Mouse (Mus musculus): ENCODE data around the gene Frmd4a. TPM values are rescaled to one million over a fixed set of nuclear protein-coding genes. Genes with fewer than 3 reads are reported as not detected.

Gene Frmd4a
- polyA plus RNA-seq, 1 experiment = 22.8 TPM

GRCm38 (mm10) chr2:4461514-4461913, 444.0 kb downstream of the Frmd4a start:
- Histone ChIP-seq H3K4me1 (ENCODE audit: control insufficient read depth, insufficient read depth, low read length) (no peaks in the 10 kb centered on the region), H3K4me3 (replicated peaks; ENCODE audit: control insufficient read depth, low read depth, low read length) (no peak overlapping the region), H3K27ac (ENCODE audit: control insufficient read depth, insufficient read depth, low read depth, low read length, poor library complexity) (no peak overlapping the region)
- no peak for TF ChIP-seq CTCF (IDR thresholded peaks at IDR 0.05; ENCODE audit: control insufficient read depth, insufficient read depth, low read length)
- no peak for TF ChIP-seq POLR2A (IDR thresholded peaks at IDR 0.05; ENCODE audit: borderline replicate concordance, control insufficient read depth, low read depth, low read length)
- 74% methylated on average over 2 of the region's 2 CpGs for WGBS

- WGBS = 66% methylated on average over 11 of the region's 11 CpGs
- Histone ChIP-seq H3K4me1 (ENCODE audit: control insufficient read depth, insufficient read depth, low read length) (no peaks in the 10 kb centered on the region), H3K27ac (ENCODE audit: control insufficient read depth, insufficient read depth, low read depth, low read length, poor library complexity) (no peak overlapping the region), H3K4me3 (replicated peaks; ENCODE audit: control insufficient read depth, low read depth, low read length) (no peak overlapping the region)
- TF ChIP-seq CTCF (IDR thresholded peaks at IDR 0.05; ENCODE audit: control insufficient read depth, insufficient read depth, low read length) = no peak
- no peak for TF ChIP-seq POLR2A (IDR thresholded peaks at IDR 0.05; ENCODE audit: borderline replicate concordance, control insufficient read depth, low read depth, low read length)
Observed at GRCm38 (mm10) chr2:4462480-4462879, 445.0 kb downstream of the Frmd4a start.

- Histone ChIP-seq H3K4me1 (ENCODE audit: control insufficient read depth, insufficient read depth, low read length) (no peaks in the 10 kb centered on the region), H3K4me3 (replicated peaks; ENCODE audit: control insufficient read depth, low read depth, low read length) (no peak overlapping the region), H3K27ac (ENCODE audit: control insufficient read depth, insufficient read depth, low read depth, low read length, poor library complexity) (no peak overlapping the region)
- WGBS = 70% methylated on average over 3 of the region's 3 CpGs
- no peak for TF ChIP-seq CTCF (IDR thresholded peaks at IDR 0.05; ENCODE audit: control insufficient read depth, insufficient read depth, low read length)
- no peak for TF ChIP-seq POLR2A (IDR thresholded peaks at IDR 0.05; ENCODE audit: borderline replicate concordance, control insufficient read depth, low read depth, low read length)
Observed at GRCm38 (mm10) chr2:4466084-4466483, 448.6 kb downstream of the Frmd4a start.

- H3K4me1 ChIP-seq (ENCODE audit: control insufficient read depth, insufficient read depth, low read length) = no peaks in the 10 kb centered on the region
- no peak overlapping the region for H3K27ac ChIP-seq (ENCODE audit: control insufficient read depth, insufficient read depth, low read depth, low read length, poor library complexity)
- no peak overlapping the region for H3K4me3 ChIP-seq (replicated peaks; ENCODE audit: control insufficient read depth, low read depth, low read length)
- TF ChIP-seq POLR2A (IDR thresholded peaks at IDR 0.05; ENCODE audit: borderline replicate concordance, control insufficient read depth, low read depth, low read length) (no peak), CTCF (IDR thresholded peaks at IDR 0.05; ENCODE audit: control insufficient read depth, insufficient read depth, low read length) (no peak)
- 65% methylated on average over 7 of the region's 7 CpGs for WGBS
Observed at GRCm38 (mm10) chr2:4467314-4467713, 449.8 kb downstream of the Frmd4a start.

GRCm38 (mm10) chr2:4472760-4473480, 455.4 kb downstream of the Frmd4a start:
- H3K4me3 ChIP-seq (replicated peaks; ENCODE audit: control insufficient read depth, low read depth, low read length) = no peak overlapping the region
- TF ChIP-seq CTCF (IDR thresholded peaks at IDR 0.05; ENCODE audit: control insufficient read depth, insufficient read depth, low read length) = no peak
- no peak for TF ChIP-seq POLR2A (IDR thresholded peaks at IDR 0.05; ENCODE audit: borderline replicate concordance, control insufficient read depth, low read depth, low read length)
- 76% methylated on average over 7 of the region's 7 CpGs for WGBS
- no peaks in the 10 kb centered on the region for H3K4me1 ChIP-seq (ENCODE audit: control insufficient read depth, insufficient read depth, low read length)
- no peak overlapping the region for H3K27ac ChIP-seq (ENCODE audit: control insufficient read depth, insufficient read depth, low read depth, low read length, poor library complexity)

- no peak overlapping the region for H3K4me3 ChIP-seq (replicated peaks; ENCODE audit: control insufficient read depth, low read depth, low read length)
- no peaks in the 10 kb centered on the region for H3K4me1 ChIP-seq (ENCODE audit: control insufficient read depth, insufficient read depth, low read length)
- no peak for TF ChIP-seq CTCF (IDR thresholded peaks at IDR 0.05; ENCODE audit: control insufficient read depth, insufficient read depth, low read length)
- no peak for TF ChIP-seq POLR2A (IDR thresholded peaks at IDR 0.05; ENCODE audit: borderline replicate concordance, control insufficient read depth, low read depth, low read length)
- WGBS = 64% methylated on average over 8 of the region's 8 CpGs
- H3K27ac ChIP-seq (ENCODE audit: control insufficient read depth, insufficient read depth, low read depth, low read length, poor library complexity) = no peak overlapping the region
Observed at GRCm38 (mm10) chr2:4473866-4474538, 456.5 kb downstream of the Frmd4a start.

- no peak overlapping the region for H3K4me3 ChIP-seq (replicated peaks; ENCODE audit: control insufficient read depth, low read depth, low read length)
- TF ChIP-seq CTCF (IDR thresholded peaks at IDR 0.05; ENCODE audit: control insufficient read depth, insufficient read depth, low read length) (no peak), POLR2A (IDR thresholded peaks at IDR 0.05; ENCODE audit: borderline replicate concordance, control insufficient read depth, low read depth, low read length) (no peak)
- no peaks in the 10 kb centered on the region for H3K4me1 ChIP-seq (ENCODE audit: control insufficient read depth, insufficient read depth, low read length)
- H3K27ac ChIP-seq (ENCODE audit: control insufficient read depth, insufficient read depth, low read depth, low read length, poor library complexity) = no peak overlapping the region
Observed at GRCm38 (mm10) chr2:4474539-4474937, 457.0 kb downstream of the Frmd4a start.

GRCm38 (mm10) chr2:4475991-4476390, 458.5 kb downstream of the Frmd4a start:
- Histone ChIP-seq H3K4me3 (replicated peaks; ENCODE audit: control insufficient read depth, low read depth, low read length) (no peak overlapping the region), H3K27ac (ENCODE audit: control insufficient read depth, insufficient read depth, low read depth, low read length, poor library complexity) (no peak overlapping the region), H3K4me1 (ENCODE audit: control insufficient read depth, insufficient read depth, low read length) (no peaks in the 10 kb centered on the region)
- WGBS = 63% methylated on average over 4 of the region's 4 CpGs
- TF ChIP-seq CTCF (IDR thresholded peaks at IDR 0.05; ENCODE audit: control insufficient read depth, insufficient read depth, low read length) (no peak), POLR2A (IDR thresholded peaks at IDR 0.05; ENCODE audit: borderline replicate concordance, control insufficient read depth, low read depth, low read length) (no peak)

Measured in bone marrow, adult 2 months (tissue).